Mouse (Mus musculus): ENCODE data around the gene Svep1. TPM values are rescaled to one million over a fixed set of nuclear protein-coding genes. Genes with fewer than 3 reads are reported as not detected.

Svep1 gene
- polyA plus RNA-seq (2012; rRNA removed), result 1.6 and 4.2 TPM in 2 replicates

DNA sequence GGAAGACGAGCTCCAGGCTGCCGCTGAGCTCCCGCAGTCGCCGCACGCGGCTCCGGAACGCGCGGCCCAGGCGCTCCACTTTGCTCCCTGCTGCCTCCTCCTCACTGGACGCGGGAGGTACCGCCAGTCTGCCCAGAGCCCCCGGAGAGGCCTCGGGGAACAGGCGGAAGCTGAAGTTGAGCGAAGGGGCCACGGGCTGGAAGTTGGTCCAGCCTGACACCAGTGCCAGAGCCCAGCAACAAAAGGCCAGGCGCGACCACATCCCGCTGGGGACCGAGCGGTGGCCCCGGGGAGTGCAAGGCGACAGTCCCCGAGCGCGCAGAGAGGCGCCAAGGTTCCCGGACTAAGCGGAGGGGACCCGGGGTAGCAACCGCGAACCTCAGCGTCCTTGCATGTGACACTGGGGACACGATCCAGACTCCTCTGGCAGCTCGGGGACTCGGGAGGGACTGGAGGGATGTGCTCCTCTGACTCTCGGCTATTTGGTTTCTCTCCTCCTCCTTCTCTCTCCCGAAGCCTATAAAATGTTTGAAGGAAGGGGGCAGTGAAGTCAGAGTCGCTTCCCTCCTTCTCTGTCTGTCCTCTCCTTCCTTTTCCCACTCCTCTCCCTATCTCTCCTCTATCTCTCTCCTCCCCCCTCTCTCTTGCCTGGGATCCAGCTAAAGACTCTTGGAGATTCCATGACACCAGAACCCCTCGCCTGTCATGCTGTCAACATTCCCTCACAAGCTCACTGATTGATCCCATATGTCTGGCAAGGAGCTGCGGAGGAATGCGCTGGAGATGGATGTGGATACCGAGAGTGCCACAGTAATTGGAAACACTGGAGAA, at the start of gene Svep1:
Gene Svep1 (minus strand): TSS at position 745 of the 831 bp plus-strand sequence.

DNA sequence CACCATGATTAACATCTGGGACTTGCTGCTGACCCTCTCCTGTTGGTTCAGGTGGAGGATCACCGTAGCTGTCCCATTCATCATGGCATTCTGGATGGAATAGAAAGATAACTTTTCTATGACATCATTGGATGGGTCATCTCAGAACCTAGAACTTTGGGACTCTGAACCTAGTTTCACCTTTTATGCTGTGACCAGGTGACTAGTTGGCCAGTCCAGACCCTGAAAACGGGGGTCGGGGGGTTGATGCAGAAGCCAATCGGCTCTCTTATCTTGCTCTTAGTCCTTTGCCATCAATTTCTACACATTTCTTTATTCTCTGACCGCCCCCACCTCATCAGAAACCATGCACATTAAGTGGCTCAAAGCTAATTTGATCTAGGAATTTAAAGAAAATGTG, 197.6 kb downstream of the Svep1 start, which contains the start of gene Txndc8:
Gene Txndc8 (minus strand): TSS at position 101 of the 400 bp plus-strand sequence.

Other genes with a start within 250 kb of the Svep1 start
- gene Txndc8, start 197.7 kb downstream of the Svep1 start, polyA plus RNA-seq (2012; rRNA removed), result not detected in 2 replicates
- gene Musk, start 79.1 kb upstream of the Svep1 start, polyA plus RNA-seq (2012; rRNA removed), result 0.01 and 0.81 TPM in 2 replicates

Measured in central nervous system, embryonic 14 days (tissue).